Mouse (Mus musculus): ENCODE measurements at regions not wholly inside any gene's neighbourhood (a gene's known extent, or its start where the extent isn't known, plus 50 kb on each side); places are given as distances from the start of the nearest gene placed in this dataset.

DNA sequence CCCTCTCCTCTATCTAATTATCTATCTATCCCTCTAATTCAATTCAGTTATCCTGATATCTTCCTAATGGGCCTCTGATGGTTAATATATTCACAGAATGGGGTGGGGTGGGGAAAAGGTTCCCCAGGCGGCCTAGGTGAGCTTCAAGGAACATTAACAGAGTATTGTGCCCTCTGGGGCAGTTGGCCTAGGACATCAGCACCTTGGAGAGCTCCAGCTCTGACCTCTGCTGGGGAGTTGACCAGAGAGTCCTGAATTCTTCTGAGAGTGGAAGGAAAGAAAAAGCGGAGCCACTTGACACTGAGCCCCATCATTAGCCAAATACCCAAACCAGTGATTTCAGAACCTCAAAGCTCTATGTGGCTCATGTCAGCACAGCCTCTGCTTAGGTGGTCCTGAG lies 108.1 kb upstream of the Ldah start:
- no peak for DNase-seq (ENCODE audit: low spot score in 2 of 2)
- TF ChIP-seq CTCF (conservative IDR thresholded peaks at IDR 0.05), result no peak
- Histone ChIP-seq H3K4me3 (no peak overlapping the region), H3K27ac (no peak overlapping the region)

DNA sequence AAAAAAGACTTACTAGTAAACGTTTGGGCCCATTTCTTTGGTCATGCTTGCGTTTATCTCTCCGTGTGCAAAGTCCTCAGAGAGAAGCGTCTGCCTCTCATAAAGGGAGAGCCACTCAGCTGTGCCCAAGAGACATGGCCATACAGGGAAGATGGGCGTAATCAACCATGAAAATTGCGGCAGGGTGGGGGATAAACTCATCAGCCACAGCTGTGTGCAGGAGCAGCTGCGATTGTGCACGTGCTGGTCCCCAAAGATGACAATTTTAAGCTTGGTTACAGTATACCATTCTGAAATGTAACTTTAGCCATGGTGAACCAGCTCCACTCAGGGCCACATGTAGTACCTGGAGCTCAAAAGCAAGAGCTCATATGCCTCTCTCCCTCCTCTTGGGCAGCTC lies 106.1 kb upstream of the Ldah start:
- DNase-seq (ENCODE audit: low spot score in 2 of 2), result no peak
- no peak for TF ChIP-seq CTCF (conservative IDR thresholded peaks at IDR 0.05)
- Histone ChIP-seq H3K4me3 (no peak overlapping the region), H3K27ac (no peak overlapping the region)

DNA sequence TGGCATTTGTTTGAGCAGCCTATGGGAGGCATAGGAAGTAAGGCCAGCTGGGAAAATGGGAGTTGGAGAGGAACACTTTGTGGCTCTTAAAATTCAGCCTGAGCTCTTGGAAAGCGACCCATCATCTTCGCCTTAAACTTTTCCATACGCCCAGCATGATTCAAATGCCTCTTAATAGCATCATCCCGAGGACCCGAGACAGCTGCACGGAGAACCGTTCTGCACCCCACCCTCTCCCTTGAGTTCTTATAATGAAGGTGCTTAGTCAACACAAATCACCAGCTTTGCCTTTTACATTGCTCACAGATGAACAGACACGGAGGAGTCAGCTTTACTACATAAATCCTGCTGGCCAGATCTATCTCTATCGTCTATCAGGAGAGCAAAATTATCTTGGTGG lies 104.6 kb upstream of the Ldah start:
- no peak overlapping the region for H3K4me3 ChIP-seq
- no peak overlapping the region for H3K27ac ChIP-seq
- TF ChIP-seq CTCF (conservative IDR thresholded peaks at IDR 0.05), result no peak
- DNase-seq (ENCODE audit: low spot score in 2 of 2), result no peak

DNA sequence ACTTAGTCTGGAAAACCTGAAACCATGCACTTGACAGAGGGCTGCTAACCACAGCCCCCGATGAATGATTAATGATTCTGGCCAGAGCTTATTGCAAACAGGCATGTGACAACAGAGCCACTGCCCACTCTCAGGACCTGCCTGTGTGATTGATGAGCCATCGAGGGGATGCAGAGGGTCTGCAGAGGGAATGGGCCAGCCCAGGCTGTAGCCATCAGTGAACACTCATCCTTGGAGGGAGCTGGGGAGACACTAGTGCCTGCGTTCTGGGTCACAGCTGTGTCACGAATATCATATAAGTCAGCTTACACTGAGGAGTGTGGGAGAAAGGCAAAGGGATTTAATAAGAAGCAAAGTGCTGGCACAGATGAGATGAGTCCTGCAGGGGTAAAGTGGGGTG lies 100.8 kb upstream of the Ldah start:
- no peak for TF ChIP-seq CTCF (conservative IDR thresholded peaks at IDR 0.05)
- H3K27ac ChIP-seq, result no peak overlapping the region
- DNase-seq (ENCODE audit: low spot score in 2 of 2), result no peak
- H3K4me3 ChIP-seq, result no peak overlapping the region

DNA sequence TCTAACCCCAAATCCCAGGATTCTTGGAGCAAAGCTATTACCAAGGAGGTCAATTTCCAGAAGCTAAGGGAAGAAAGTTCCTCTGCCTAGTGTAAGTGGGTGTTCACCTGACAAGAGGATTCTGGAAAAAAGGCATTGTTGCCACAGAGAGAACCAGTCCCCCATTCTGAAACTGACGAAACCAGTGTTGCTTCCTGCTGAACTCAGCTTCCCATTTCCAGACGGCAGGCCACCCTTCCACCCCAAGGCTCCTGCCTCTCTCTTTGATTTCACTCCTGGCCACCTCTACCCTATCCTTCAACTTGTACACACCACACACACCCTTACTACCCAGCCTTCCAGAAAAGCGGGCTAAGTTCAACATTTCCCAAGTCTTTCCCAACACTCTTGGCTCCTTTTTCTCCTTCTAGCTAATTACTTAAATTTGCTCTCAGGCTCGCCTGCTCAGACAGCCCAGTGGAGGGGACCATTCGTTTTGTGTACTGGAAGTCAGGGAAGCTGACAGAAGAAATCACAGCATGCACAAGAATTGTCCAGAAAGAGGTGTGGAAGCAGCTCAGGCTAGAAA lies 98.6 kb upstream of the Ldah start:
- no peak overlapping the region for H3K4me3 ChIP-seq
- no peak for TF ChIP-seq CTCF (conservative IDR thresholded peaks at IDR 0.05)
- no peak for DNase-seq (ENCODE audit: low spot score in 2 of 2)
- no peak overlapping the region for H3K27ac ChIP-seq

DNA sequence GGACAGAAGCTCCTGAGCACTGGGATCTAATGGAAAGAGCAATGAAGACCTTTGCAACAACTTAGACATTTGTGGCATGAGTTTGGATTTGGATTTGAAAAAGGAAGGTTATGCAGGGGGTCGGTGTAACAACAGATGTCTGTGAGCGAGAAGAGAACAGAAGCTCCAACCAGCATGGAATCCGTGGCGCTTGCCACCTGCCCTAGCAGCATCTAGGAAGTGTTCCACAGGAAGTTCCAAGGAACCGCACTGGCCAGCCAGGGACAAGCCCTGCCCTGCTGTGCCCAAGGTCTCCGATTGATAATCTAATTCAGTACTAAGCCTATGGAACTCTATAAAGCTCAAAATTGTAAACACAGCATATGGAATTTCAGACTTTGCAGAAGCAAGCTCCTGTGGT lies 98.0 kb upstream of the Ldah start:
- H3K4me3 ChIP-seq, result no peak overlapping the region
- no peak for TF ChIP-seq CTCF (conservative IDR thresholded peaks at IDR 0.05)
- DNase-seq (ENCODE audit: low spot score in 2 of 2), result no peak
- H3K27ac ChIP-seq, result no peak overlapping the region

DNA sequence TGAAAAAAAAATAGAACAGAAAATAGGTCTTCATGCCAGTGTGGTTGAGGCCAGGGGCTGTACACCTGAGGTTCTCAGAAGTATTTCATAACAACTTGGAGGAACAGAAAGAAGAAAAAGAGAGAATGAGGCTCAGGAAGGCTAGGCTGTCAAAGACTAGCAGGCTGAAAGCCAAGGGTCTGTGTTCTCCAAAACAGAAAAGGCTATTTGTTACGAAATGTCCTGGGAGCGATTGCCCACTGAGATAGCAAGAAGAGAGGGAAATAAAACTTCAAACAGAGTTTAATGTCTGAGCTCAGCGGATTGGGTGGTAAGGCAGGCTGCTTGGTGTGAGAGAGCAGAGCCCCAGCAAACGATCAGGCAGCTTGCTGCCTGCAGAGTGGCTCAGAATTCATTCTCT lies 97.6 kb upstream of the Ldah start:
- no peak for DNase-seq (ENCODE audit: low spot score in 2 of 2)
- TF ChIP-seq CTCF (conservative IDR thresholded peaks at IDR 0.05), result no peak
- Histone ChIP-seq H3K4me3 (no peak overlapping the region), H3K27ac (no peak overlapping the region)

DNA sequence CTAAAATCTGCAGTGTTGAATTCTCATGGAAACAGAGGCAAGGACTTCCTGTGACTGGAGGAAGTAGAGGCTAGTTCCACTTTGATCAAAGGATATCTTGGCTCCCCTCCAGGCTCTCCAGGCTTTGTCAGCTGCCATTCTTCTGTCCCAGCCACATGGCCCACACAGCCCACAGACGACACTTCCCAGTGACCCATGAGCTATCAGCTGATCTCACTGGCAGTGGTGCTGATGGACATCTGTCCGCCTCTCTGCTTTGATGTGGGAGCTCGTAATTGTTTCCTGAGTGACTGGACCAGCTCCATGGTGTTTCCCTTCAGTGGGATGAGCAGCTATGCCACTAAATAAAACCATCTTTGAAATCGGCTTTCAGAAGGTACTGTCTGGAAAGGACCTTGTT lies 96.4 kb upstream of the Ldah start:
- Histone ChIP-seq H3K4me3 (no peak overlapping the region), H3K27ac (no peak overlapping the region)
- no peak for DNase-seq (ENCODE audit: low spot score in 2 of 2)
- TF ChIP-seq CTCF (conservative IDR thresholded peaks at IDR 0.05), result no peak

DNA sequence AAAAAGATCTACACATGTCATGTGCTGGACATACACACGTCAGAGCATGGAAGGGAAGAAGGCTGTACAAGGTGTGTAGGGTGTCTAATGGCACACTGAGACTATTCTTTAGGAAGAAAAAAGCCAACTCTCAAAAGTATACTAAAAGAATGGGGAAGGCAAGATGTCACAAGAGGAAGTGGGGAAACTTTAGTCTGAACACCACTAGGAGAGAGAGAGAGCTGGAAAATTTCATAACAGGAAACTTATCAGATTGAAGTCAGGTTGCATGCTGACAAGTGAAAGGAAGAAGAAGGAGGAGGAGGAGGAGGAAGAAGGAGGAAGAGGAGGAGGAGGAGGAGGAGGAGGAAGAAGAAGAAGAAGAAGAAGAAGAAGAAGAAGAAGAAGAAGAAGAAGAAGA lies 52.3 kb upstream of the Ldah start:
- H3K4me3 ChIP-seq, result no peak overlapping the region
- TF ChIP-seq CTCF (conservative IDR thresholded peaks at IDR 0.05), result no peak
- no peak overlapping the region for H3K27ac ChIP-seq
- DNase-seq (ENCODE audit: low spot score in 2 of 2), result no peak
